Mouse (Mus musculus): ENCODE measurements around the gene Rab26. TPM values are rescaled to one million over a fixed set of nuclear protein-coding genes. Genes with fewer than 3 reads are reported as not detected.

Gene Rab26
- polyA plus RNA-seq, 1 experiment from 2014 or later: 1.9 TPM

- H3K4me1 ChIP-seq (ENCODE audit: control insufficient read depth in 2 of 2, insufficient read depth in 2 of 2, low read length in 2 of 2): peaks cover 6 to 7% of the 10 kb centered on the region in 2 experiments; a peak in 3 of 4 replicates
- no peak overlapping the region for H3K4me2 ChIP-seq (ENCODE audit: low read length)
- H3K4me3 ChIP-seq (ENCODE audit: control insufficient read depth in 1 of 2, insufficient read depth in 1 of 2, low read depth in 1 of 2, low read length in 2 of 2): no peak overlapping the region
- H3K27ac ChIP-seq (replicated peaks in 1 of 2; ENCODE audit: control insufficient read depth in 1 of 2, insufficient read depth in 1 of 2, low read depth in 2 of 2, low read length in 2 of 2): no peak overlapping the region
- H3K9ac ChIP-seq (ENCODE audit: low read length): no peak overlapping the region
- WGBS: 81% methylated on average over 12 of the region's 12 CpGs
- no peak for ATAC-seq (ENCODE audit: insufficient number of reproducible peaks, insufficient read depth, low FRiP score, low read depth)
- H3K36me3 ChIP-seq (ENCODE audit: control insufficient read depth, insufficient read depth, low read length): peaks cover 50% of the 10 kb centered on the region
- H3K9me3 ChIP-seq (ENCODE audit: control insufficient read depth, low read length): no peaks in the 10 kb centered on the region
- H3K27me3 ChIP-seq (ENCODE audit: control insufficient read depth, insufficient read depth, low read length): no peaks in the 10 kb centered on the region
These were observed 26.1 kb downstream of the Rab26 start for GRCm38 (mm10) chr17:24507806-24508460.

- peaks cover 6 to 7% of the 10 kb centered on the region in 2 experiments; a peak in 3 of 4 replicates for H3K4me1 ChIP-seq (ENCODE audit: control insufficient read depth in 2 of 2, insufficient read depth in 2 of 2, low read length in 2 of 2)
- 0 out of 2 replicates have a peak, but pooled peaks have one; percentile 7 for ATAC-seq (ENCODE audit: insufficient number of reproducible peaks, insufficient read depth, low FRiP score, low read depth)
- H3K9ac ChIP-seq (ENCODE audit: low read length): no peak overlapping the region
- no peak overlapping the region for H3K27ac ChIP-seq (replicated peaks in 1 of 2; ENCODE audit: control insufficient read depth in 1 of 2, insufficient read depth in 1 of 2, low read depth in 2 of 2, low read length in 2 of 2)
- H3K4me3 ChIP-seq (ENCODE audit: control insufficient read depth in 1 of 2, insufficient read depth in 1 of 2, low read depth in 1 of 2, low read length in 2 of 2): 0 out of 4 replicates have a peak overlapping the region, but pooled peaks of 1 of the 2 experiments have one; percentile 25
- peaks cover 46% of the 10 kb centered on the region for H3K36me3 ChIP-seq (ENCODE audit: control insufficient read depth, insufficient read depth, low read length)
- peak overlapping the region; percentile 62 for H3K4me2 ChIP-seq (ENCODE audit: low read length)
- 48% methylated on average over 19 of the region's 19 CpGs for WGBS
- H3K9me3 ChIP-seq (ENCODE audit: control insufficient read depth, low read length): no peaks in the 10 kb centered on the region
- no peaks in the 10 kb centered on the region for H3K27me3 ChIP-seq (ENCODE audit: control insufficient read depth, insufficient read depth, low read length)
These were observed 26.8 kb downstream of the Rab26 start for GRCm38 (mm10) chr17:24507129-24507664.

- peak overlapping the region; percentile 27; the same call in 1 of the 2 replicates for H3K9ac ChIP-seq (ENCODE audit: low read length)
- H3K4me2 ChIP-seq (ENCODE audit: low read length): peak overlapping the region; percentile 62
- no peak overlapping the region for H3K27ac ChIP-seq (replicated peaks in 1 of 2; ENCODE audit: control insufficient read depth in 1 of 2, insufficient read depth in 1 of 2, low read depth in 2 of 2, low read length in 2 of 2)
- no peak for ATAC-seq (ENCODE audit: insufficient number of reproducible peaks, insufficient read depth, low FRiP score, low read depth)
- peak overlapping the region; percentile 25 to 27 for H3K4me3 ChIP-seq (ENCODE audit: control insufficient read depth in 1 of 2, insufficient read depth in 1 of 2, low read depth in 1 of 2, low read length in 2 of 2)
- 18% methylated on average over 36 of the region's 36 CpGs for WGBS
- H3K4me1 ChIP-seq (ENCODE audit: control insufficient read depth in 2 of 2, insufficient read depth in 2 of 2, low read length in 2 of 2): peaks cover 6 to 7% of the 10 kb centered on the region in 2 experiments; a peak in 3 of 4 replicates
- H3K9me3 ChIP-seq (ENCODE audit: control insufficient read depth, low read length): no peaks in the 10 kb centered on the region
- peaks cover 39% of the 10 kb centered on the region for H3K36me3 ChIP-seq (ENCODE audit: control insufficient read depth, insufficient read depth, low read length)
- no peaks in the 10 kb centered on the region for H3K27me3 ChIP-seq (ENCODE audit: control insufficient read depth, insufficient read depth, low read length)
These were observed 27.5 kb downstream of the Rab26 start for GRCm38 (mm10) chr17:24506332-24507070.

GRCm38 (mm10) chr17:24505286-24505955, 28.6 kb downstream of the Rab26 start:
- no peak for ATAC-seq (ENCODE audit: insufficient number of reproducible peaks, insufficient read depth, low FRiP score, low read depth)
- 89% methylated on average over 29 of the region's 30 CpGs for WGBS
- Histone ChIP-seq H3K9ac (ENCODE audit: low read length) (no peak overlapping the region), H3K36me3 (ENCODE audit: control insufficient read depth, insufficient read depth, low read length) (peaks cover 28% of the 10 kb centered on the region), H3K4me2 (ENCODE audit: low read length) (no peak overlapping the region), H3K27ac (replicated peaks in 1 of 2; ENCODE audit: control insufficient read depth in 1 of 2, insufficient read depth in 1 of 2, low read depth in 2 of 2, low read length in 2 of 2) (no peak overlapping the region), H3K4me1 (ENCODE audit: control insufficient read depth in 2 of 2, insufficient read depth in 2 of 2, low read length in 2 of 2) (peaks cover 6 to 7% of the 10 kb centered on the region in 2 experiments; a peak in 3 of 4 replicates), H3K27me3 (ENCODE audit: control insufficient read depth, insufficient read depth, low read length) (no peaks in the 10 kb centered on the region), H3K4me3 (ENCODE audit: control insufficient read depth in 1 of 2, insufficient read depth in 1 of 2, low read depth in 1 of 2, low read length in 2 of 2) (no peak overlapping the region), H3K9me3 (ENCODE audit: control insufficient read depth, low read length) (no peaks in the 10 kb centered on the region)

GRCm38 (mm10) chr17:24504085-24504484, 29.9 kb downstream of the Rab26 start:
- WGBS: 88% methylated on average over 10 of the region's 10 CpGs

GRCm38 (mm10) chr17:24502208-24502607, 31.8 kb downstream of the Rab26 start:
- peaks cover 6 to 7% of the 10 kb centered on the region in 2 experiments; a peak in 3 of 4 replicates for H3K4me1 ChIP-seq (ENCODE audit: control insufficient read depth in 2 of 2, insufficient read depth in 2 of 2, low read length in 2 of 2)
- H3K9ac ChIP-seq (ENCODE audit: low read length): no peak overlapping the region
- H3K4me2 ChIP-seq (ENCODE audit: low read length): no peak overlapping the region
- H3K4me3 ChIP-seq (ENCODE audit: control insufficient read depth in 1 of 2, insufficient read depth in 1 of 2, low read depth in 1 of 2, low read length in 2 of 2): no peak overlapping the region
- no peak for ATAC-seq (ENCODE audit: insufficient number of reproducible peaks, insufficient read depth, low FRiP score, low read depth)
- no peaks in the 10 kb centered on the region for H3K36me3 ChIP-seq (ENCODE audit: control insufficient read depth, insufficient read depth, low read length)
- no peaks in the 10 kb centered on the region for H3K27me3 ChIP-seq (ENCODE audit: control insufficient read depth, insufficient read depth, low read length)
- no peak overlapping the region for H3K27ac ChIP-seq (replicated peaks in 1 of 2; ENCODE audit: control insufficient read depth in 1 of 2, insufficient read depth in 1 of 2, low read depth in 2 of 2, low read length in 2 of 2)
- no peaks in the 10 kb centered on the region for H3K9me3 ChIP-seq (ENCODE audit: control insufficient read depth, low read length)
- 35% methylated on average over 11 of the region's 11 CpGs for WGBS

More at GRCm38 (mm10) chr17:24504085-24504484, 29.9 kb downstream of the Rab26 start:
- no peak overlapping the region for H3K27ac ChIP-seq (replicated peaks in 1 of 2; ENCODE audit: control insufficient read depth in 1 of 2, insufficient read depth in 1 of 2, low read depth in 2 of 2, low read length in 2 of 2)
- H3K4me3 ChIP-seq (ENCODE audit: control insufficient read depth in 1 of 2, insufficient read depth in 1 of 2, low read depth in 1 of 2, low read length in 2 of 2): no peak overlapping the region
- H3K4me1 ChIP-seq (ENCODE audit: control insufficient read depth in 2 of 2, insufficient read depth in 2 of 2, low read length in 2 of 2): peaks cover 6 to 7% of the 10 kb centered on the region in 2 experiments; a peak in 3 of 4 replicates
- no peak overlapping the region for H3K9ac ChIP-seq (ENCODE audit: low read length)
- H3K27me3 ChIP-seq (ENCODE audit: control insufficient read depth, insufficient read depth, low read length): no peaks in the 10 kb centered on the region
- no peak for ATAC-seq (ENCODE audit: insufficient number of reproducible peaks, insufficient read depth, low FRiP score, low read depth)
- H3K36me3 ChIP-seq (ENCODE audit: control insufficient read depth, insufficient read depth, low read length): peaks cover 15% of the 10 kb centered on the region
- no peaks in the 10 kb centered on the region for H3K9me3 ChIP-seq (ENCODE audit: control insufficient read depth, low read length)
- H3K4me2 ChIP-seq (ENCODE audit: low read length): no peak overlapping the region

GRCm38 (mm10) chr17:24496026-24496425, 38.0 kb downstream of the Rab26 start:
- Histone ChIP-seq H3K9ac (ENCODE audit: low read length) (no peak overlapping the region), H3K27me3 (ENCODE audit: control insufficient read depth, insufficient read depth, low read length) (peaks cover 2% of the 10 kb centered on the region; the same call in 1 of the 2 replicates), H3K27ac (replicated peaks in 1 of 2; ENCODE audit: control insufficient read depth in 1 of 2, insufficient read depth in 1 of 2, low read depth in 2 of 2, low read length in 2 of 2) (no peak overlapping the region), H3K36me3 (ENCODE audit: control insufficient read depth, insufficient read depth, low read length) (no peaks in the 10 kb centered on the region), H3K4me1 (ENCODE audit: control insufficient read depth in 2 of 2, insufficient read depth in 2 of 2, low read length in 2 of 2) (no peaks in the 10 kb centered on the region), H3K4me2 (ENCODE audit: low read length) (no peak overlapping the region), H3K9me3 (ENCODE audit: control insufficient read depth, low read length) (no peaks in the 10 kb centered on the region), H3K4me3 (ENCODE audit: control insufficient read depth in 1 of 2, insufficient read depth in 1 of 2, low read depth in 1 of 2, low read length in 2 of 2) (no peak overlapping the region)
- 63% methylated on average over 1 of the region's 1 CpGs for WGBS
- no peak for ATAC-seq (ENCODE audit: insufficient number of reproducible peaks, insufficient read depth, low FRiP score, low read depth)

All from heart, embryonic 14.5 days (tissue).